9 mouse cellular contexts compared by ENCODE assay signal in genomic region chr4:118269999-118270398, GRCm38 (mm10). TPM values are rescaled to one million over a fixed set of nuclear protein-coding genes. Genes with fewer than 3 reads are reported as not detected.
DNase-seq lines count a peak whose midpoint lies in the region; ATAC-seq and TF ChIP-seq lines count a peak whose summit lies in the region.
"Had no signal": no experiment of that assay in that cellular context is flagged by ENCODE, and none has a peak within 500 bp of the region (broad histone marks: within the 10 kb centered on the region; RNA-seq: fewer than 3 reads in every experiment).

No protein-coding gene starts in this region.

- no peaks in the 10 kb centered on the region; the same call in 1 of the 2 replicates for H3K36me3 ChIP-seq in kidney, adult 2 months (ENCODE audit: control insufficient read depth, insufficient read depth, low read length)

- no peak overlapping the region for H3K4me3 ChIP-seq in kidney, adult 2 months (ENCODE audit: insufficient read depth, low read depth, low read length)
- H3K4me3 ChIP-seq: neural tube, embryonic 13.5 days had no signal

- H3K4me1 ChIP-seq in kidney, adult 2 months (ENCODE audit: control insufficient read depth, insufficient read depth, low read length): peaks cover 56% of the 10 kb centered on the region

- no peak for TF ChIP-seq POLR2A in kidney, adult 2 months (IDR thresholded peaks at IDR 0.05; ENCODE audit: low read depth, low read length)

- peak overlapping the region; percentile 51 for H3K27ac ChIP-seq in kidney, adult 2 months (ENCODE audit: insufficient read depth, low read depth, low read length)
- H3K27ac ChIP-seq: neural tube, embryonic 13.5 days had no signal

- ATAC-seq in activated CD4-positive, CD25-positive, alpha-beta regulatory T cell, adult 4 months: no peak

- peak; percentile 34 to 35 for DNase-seq in cerebellum, postnatal 36 days
- no peak for DNase-seq in cerebellum, adult 8-10 months
- DNase-seq in right cerebral cortex, postnatal 10 days (ENCODE audit: low spot score in 2 of 2): peak; percentile 71 to 81
- no peak for DNase-seq in right cerebral cortex, postnatal 36 days (ENCODE audit: low spot score in 2 of 2)
- DNase-seq in kidney, adult 2 months: peak; percentile 91
- peak; percentile 83 to 91 for DNase-seq in lung, postnatal 4 days
- no peak for DNase-seq in c-Kit-positive CD71-positive TER-119-positive erythroid progenitor cells, embryonic 14.5 days (ENCODE audit: low spot score)

- 17% methylated on average over 6 of the region's 6 CpGs for WGBS in kidney, adult 2 months

- TF ChIP-seq CTCF in kidney, adult 2 months (conservative IDR thresholded peaks at IDR 0.05; ENCODE audit: insufficient read depth, insufficient read length, low read depth, low read length): no peak

- no peaks in the 10 kb centered on the region for H3K27me3 ChIP-seq in kidney, adult 2 months (replicated peaks; ENCODE audit: control insufficient read depth, insufficient read depth, low read length)
- H3K27me3 ChIP-seq: neural tube, embryonic 13.5 days had no signal

RNA-seq across cellular contexts. Expression of gene Ptprf, which starts 21.2 kb away (rescaled TPM):
- polyA plus RNA-seq in kidney, adult 2 months (2012; rRNA removed): 89.9 and 114 TPM in 2 replicates
- polyA plus RNA-seq in activated CD4-positive, CD25-positive, alpha-beta regulatory T cell, adult 4 months (2017; shearing (Covaris generic)): under 1 TPM; 0.31 to 0.34 TPM

Comparison
In these comparisons a context has a peak if more than half of its experiments do, and no peak if none do; other contexts are left out.
1. DNase-seq: peak in cerebellum, postnatal 36 days (2 of 2), right cerebral cortex, postnatal 10 days (2 of 2), kidney, adult 2 months (single experiment) and lung, postnatal 4 days (2 of 2); none in cerebellum, adult 8-10 months (single experiment), right cerebral cortex, postnatal 36 days (0 of 2) and c-Kit-positive CD71-positive TER-119-positive erythroid progenitor cells, embryonic 14.5 days (single experiment).
2. RNA of gene Ptprf, which starts 21.2 kb away (polyA plus RNA-seq): 89.9 to 114 TPM in kidney, adult 2 months; 0.31 to 0.34 TPM in activated CD4-positive, CD25-positive, alpha-beta regulatory T cell, adult 4 months; every median in the first group is over 10 times any median in the second.